Mouse (Mus musculus) megakaryocyte, embryonic 14.5 days (primary cell): ENCODE results near the gene Hipk2.

Experiments used
- FLI1 ChIP-seq: IDR thresholded peaks from 2 replicates; pipeline ENCODE4 v1.6.1; 2012; ENCODE audit warnings: low read length, inconsistent platforms, mixed read lengths
- GATA1 ChIP-seq: IDR thresholded peaks from 3 replicates; pipeline ENCODE4 v1.6.1; 2012; ENCODE audit warnings: mixed read lengths, low read length, inconsistent platforms, borderline replicate concordance

DNA sequence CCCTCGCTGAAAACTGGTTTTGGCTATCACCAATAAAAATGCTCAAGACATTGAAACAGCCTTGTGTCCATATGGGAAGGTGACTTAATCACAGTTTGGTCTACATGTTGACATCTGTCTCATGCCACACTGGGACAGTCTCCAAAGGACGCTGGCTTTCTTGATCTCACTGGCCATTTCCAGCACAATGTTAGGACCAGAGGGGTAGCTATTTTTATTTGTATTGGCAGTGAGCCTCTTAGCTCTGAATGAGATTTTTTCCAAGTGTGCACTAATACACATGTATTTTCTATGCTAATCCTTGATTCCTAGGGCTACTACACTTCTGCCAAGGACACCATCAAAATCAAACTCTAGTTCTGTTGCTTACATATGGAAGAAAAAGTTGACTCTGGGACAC lies 120.8 kb downstream of the Hipk2 start:
- TF ChIP-seq GATA1 (no peak), FLI1 (no peak)
